Mouse (Mus musculus) midbrain, postnatal 0 days (tissue): ENCODE measurements around the gene Ntn1. TPM values are rescaled to one million over a fixed set of nuclear protein-coding genes. Genes with fewer than 3 reads are reported as not detected.

Source experiments
- ATAC-seq: fragments of 200-750 bp; cut with Nextera tagmentation; 2 replicates; pipeline ENCODE4 v1.8.0; 2017; ENCODE audit warnings: moderate number of reproducible peaks, mild to moderate bottlenecking, moderate TSS enrichment, moderate library complexity; ENCODE audit not compliant: low FRiP score
- DNase-seq: peaks from one replicate; pipeline ENCODE4 v3.0.0-alpha.2; 2015; ENCODE audit warnings: low spot score
- H3K27ac ChIP-seq: fragments of 300-500 bp; sonication (generic); 2 replicates; pipeline ENCODE4 v1.5.1; 2014; ENCODE audit warnings: low read depth, mild to moderate bottlenecking, low read length, mixed read lengths
- H3K27me3 ChIP-seq: fragments of 300-500 bp; sonication (generic); 2 replicates; pipeline ENCODE4 v1.6.1; 2014; ENCODE audit warnings: low read length, control low read depth, mixed read lengths; ENCODE audit not compliant: insufficient read depth
- H3K36me3 ChIP-seq: fragments of 300-500 bp; sonication (generic); 2 replicates; pipeline ENCODE4 v1.6.1; 2014; ENCODE audit warnings: low read length, control low read depth, mixed read lengths; ENCODE audit not compliant: insufficient read depth
- H3K4me1 ChIP-seq: fragments of 300-500 bp; sonication (generic); 2 replicates; pipeline ENCODE4 v1.6.1; 2014; ENCODE audit warnings: mild to moderate bottlenecking, control low read depth, antibody characterized with exemption, low read length, mixed read lengths; ENCODE audit not compliant: insufficient read depth
- H3K4me2 ChIP-seq: fragments of 300-500 bp; sonication (generic); 2 replicates; pipeline ENCODE4 v1.6.1; 2014; ENCODE audit warnings: low read depth, mild to moderate bottlenecking, low read length, mixed read lengths; ENCODE audit not compliant: poor library complexity, severe bottlenecking
- H3K4me3 ChIP-seq: fragments of 300-500 bp; sonication (generic); 2 replicates; pipeline ENCODE4 v1.5.1; 2014; ENCODE audit warnings: low read depth, mild to moderate bottlenecking, low read length, moderate library complexity
- H3K9ac ChIP-seq: fragments of 300-500 bp; sonication (generic); replicated peaks from 2 replicates; pipeline ENCODE4 v1.6.1; 2014; ENCODE audit warnings: mild to moderate bottlenecking, low read length, moderate library complexity, mixed read lengths; ENCODE audit not compliant: poor library complexity, severe bottlenecking
- H3K9me3 ChIP-seq: fragments of 300-500 bp; sonication (generic); 2 replicates; pipeline ENCODE4 v1.6.1; 2016; ENCODE audit warnings: low read length, control low read depth
- CTCF ChIP-seq: IDR thresholded peaks from 2 replicates; pipeline ENCODE4 v1.5.1; 2016; ENCODE audit warnings: antibody characterized with exemption, mild to moderate bottlenecking
- WGBS: fragments of 180-500 bp; shearing (Covaris S2); extraction: QIAGEN DNeasy Blood & Tissue Kit; methylation state at CpG from one replicate; pipeline ENCODE4 v1.1.7; 2014; 5-methylcytosine and 5-hydroxymethylcytosine counted together
- polyA plus RNA-seq: library from polyadenylated mRNA; unstranded; fragments of >200 nt; fragmentation: Nextera tagmentation; extraction: Ambion mirVana; gene quantifications from 2 replicates; pipeline ENCODE4 v1.2.1, GENCODE M21; 2015
- total RNA-seq: library from RNA; depleted of rRNA; stranded (reverse); fragments of >200 nt; gene quantifications from 2 replicates; pipeline ENCODE4 v1.2.3, GENCODE M21; 2014

Ntn1 gene
- total and polyA plus RNA-seq, 2 experiments from 2014 or later: 9.6 to 66.4 TPM

GRCm38 (mm10) chr11:68348851-68349250 is 51.8 kb downstream of the Ntn1 start:
- 86% methylated on average over 12 of the region's 12 CpGs for WGBS
- no peak for TF ChIP-seq CTCF
- H3K9me3 ChIP-seq: no peaks in the 10 kb centered on the region
- H3K4me1 ChIP-seq: no peaks in the 10 kb centered on the region
- no peak overlapping the region for H3K4me3 ChIP-seq
- H3K27me3 ChIP-seq: no peaks in the 10 kb centered on the region
- no peak for ATAC-seq
- H3K27ac ChIP-seq: no peak overlapping the region
- H3K9ac ChIP-seq: no peak overlapping the region
- no peak for DNase-seq
- H3K4me2 ChIP-seq: no peak overlapping the region
- no peaks in the 10 kb centered on the region for H3K36me3 ChIP-seq

- H3K4me3 ChIP-seq: no peak overlapping the region
- no peaks in the 10 kb centered on the region for H3K9me3 ChIP-seq
- H3K9ac ChIP-seq: no peak overlapping the region
- no peaks in the 10 kb centered on the region for H3K27me3 ChIP-seq
- no peak for TF ChIP-seq CTCF
- H3K36me3 ChIP-seq: no peaks in the 10 kb centered on the region
- no peak for DNase-seq
- no peak overlapping the region for H3K4me2 ChIP-seq
- WGBS: 52% methylated on average over 6 of the region's 6 CpGs
- no peaks in the 10 kb centered on the region for H3K4me1 ChIP-seq
- no peak overlapping the region for H3K27ac ChIP-seq
- no peak for ATAC-seq
Measured at GRCm38 (mm10) chr11:68348083-68348482, 52.5 kb downstream of the Ntn1 start.

- Histone ChIP-seq H3K4me1 (no peaks in the 10 kb centered on the region), H3K27me3 (no peaks in the 10 kb centered on the region), H3K36me3 (no peaks in the 10 kb centered on the region), H3K27ac (no peak overlapping the region), H3K9ac (no peak overlapping the region), H3K4me2 (no peak overlapping the region), H3K4me3 (no peak overlapping the region), H3K9me3 (no peaks in the 10 kb centered on the region)
- no peak for ATAC-seq
- TF ChIP-seq CTCF: no peak
- 74% methylated on average over 5 of the region's 5 CpGs for WGBS
- no peak for DNase-seq
Measured at GRCm38 (mm10) chr11:68347508-68347907, 53.1 kb downstream of the Ntn1 start.

- Histone ChIP-seq H3K9ac (no peak overlapping the region), H3K4me3 (no peak overlapping the region), H3K9me3 (no peaks in the 10 kb centered on the region), H3K4me1 (peaks cover 2% of the 10 kb centered on the region; the same call in 1 of the 2 replicates), H3K4me2 (no peak overlapping the region), H3K27ac (no peak overlapping the region), H3K36me3 (no peaks in the 10 kb centered on the region), H3K27me3 (no peaks in the 10 kb centered on the region)
- ATAC-seq (no peak), DNase-seq (no peak)
- no peak for TF ChIP-seq CTCF
- WGBS: 89% methylated on average over 5 of the region's 5 CpGs
Measured at GRCm38 (mm10) chr11:68346099-68346498, 54.5 kb downstream of the Ntn1 start.

GRCm38 (mm10) chr11:68344221-68344620 is 56.4 kb downstream of the Ntn1 start:
- H3K4me1 ChIP-seq: peaks cover 2% of the 10 kb centered on the region; the same call in 1 of the 2 replicates
- no peaks in the 10 kb centered on the region for H3K9me3 ChIP-seq
- DNase-seq (no peak), ATAC-seq (no peak)
- H3K27ac ChIP-seq: no peak overlapping the region
- TF ChIP-seq CTCF: no peak
- no peak overlapping the region for H3K4me2 ChIP-seq
- H3K27me3 ChIP-seq: no peaks in the 10 kb centered on the region
- no peaks in the 10 kb centered on the region for H3K36me3 ChIP-seq
- H3K4me3 ChIP-seq: no peak overlapping the region
- H3K9ac ChIP-seq: no peak overlapping the region
- WGBS: 76% methylated on average over 9 of the region's 9 CpGs

GRCm38 (mm10) chr11:68342761-68343160 is 57.9 kb downstream of the Ntn1 start:
- peaks cover 2% of the 10 kb centered on the region; the same call in 1 of the 2 replicates for H3K4me1 ChIP-seq
- no peak overlapping the region for H3K4me3 ChIP-seq
- no peak for TF ChIP-seq CTCF
- DNase-seq (no peak), ATAC-seq (no peak)
- no peak overlapping the region for H3K9ac ChIP-seq
- no peaks in the 10 kb centered on the region for H3K27me3 ChIP-seq
- H3K27ac ChIP-seq: no peak overlapping the region; the same call in 1 of the 2 replicates
- H3K4me2 ChIP-seq: no peak overlapping the region
- no peaks in the 10 kb centered on the region for H3K36me3 ChIP-seq
- no peaks in the 10 kb centered on the region for H3K9me3 ChIP-seq
- WGBS: 54% methylated on average over 5 of the region's 5 CpGs
